Mouse (Mus musculus): ENCODE results near the gene Cmtm5.

Cmtm5 gene

DNA sequence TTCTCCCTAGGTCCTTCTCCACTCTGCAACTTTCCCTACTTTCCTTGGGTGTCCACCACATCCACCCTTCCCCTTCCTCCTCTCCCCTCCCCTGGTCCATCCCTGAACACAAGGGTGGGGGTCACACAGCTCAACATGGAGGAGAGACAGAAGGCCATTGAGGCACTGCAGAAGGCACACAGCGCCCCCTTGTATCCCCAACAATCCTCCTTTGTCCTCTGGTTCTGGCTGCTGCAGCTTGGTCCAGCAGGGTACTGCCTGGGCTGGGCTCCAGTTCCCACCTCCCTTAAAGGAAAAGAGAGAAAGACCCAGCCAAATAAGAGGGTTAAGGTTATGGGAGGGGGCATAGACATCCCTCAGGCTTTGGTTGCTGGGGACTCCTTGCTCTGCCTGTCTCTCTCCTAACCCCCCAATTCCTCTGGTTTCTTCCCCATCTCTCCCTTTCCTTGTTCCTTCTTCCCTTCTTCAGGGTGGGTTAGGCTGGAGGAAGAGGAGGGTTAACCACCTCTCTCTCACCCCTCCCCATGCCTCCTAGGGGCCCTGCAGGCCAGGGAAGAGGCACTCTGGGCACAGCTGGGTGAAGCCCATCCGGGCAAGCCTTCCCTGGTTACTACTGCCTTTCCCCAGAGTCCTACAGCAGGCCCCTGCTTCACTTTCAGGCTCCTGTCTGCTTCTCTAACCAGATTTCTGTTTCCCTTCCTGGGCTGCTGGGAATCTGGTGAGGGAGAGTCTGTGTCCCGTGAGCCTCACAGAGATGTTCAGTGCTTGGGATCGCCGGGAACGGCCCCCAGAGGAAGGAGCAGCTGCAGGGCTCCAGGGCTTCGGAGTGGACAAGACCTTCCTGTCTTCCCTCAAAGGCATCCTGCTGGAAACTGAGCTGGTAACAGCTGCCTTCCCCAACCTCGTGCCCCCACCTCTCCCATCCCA, at the start of gene Cmtm5:
Cmtm5 (plus strand) TSS at position 358 of the 927 bp plus-strand sequence.
- no peak for DNase-seq (ENCODE audit: extremely low read depth, low read depth, low spot score)

DNA sequence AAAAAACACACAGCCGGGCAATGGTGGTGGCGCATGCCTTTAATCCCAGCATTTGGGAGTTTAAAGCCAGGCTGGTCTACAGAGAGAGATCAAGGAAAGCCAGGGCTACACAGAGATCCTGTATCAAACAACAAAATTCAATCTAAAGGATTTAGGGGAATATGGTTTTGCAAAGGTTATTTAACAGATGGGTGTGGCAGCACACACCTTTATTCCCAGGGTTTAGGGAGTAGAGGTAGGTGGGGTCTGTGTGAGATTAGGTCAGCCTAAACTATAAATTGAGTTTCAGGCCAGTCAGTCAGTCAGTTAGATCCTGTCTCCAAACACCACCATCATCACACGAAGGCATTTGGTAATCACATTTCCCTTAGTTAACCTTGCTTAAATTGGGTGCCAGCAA, 43.9 kb upstream of the Cmtm5 start, which contains the start of gene Pabpn1:
Pabpn1 (plus strand) TSS at position 301 of the 400 bp plus-strand sequence.
- DNase-seq (ENCODE audit: extremely low read depth, low read depth, low spot score) = no peak

DNA sequence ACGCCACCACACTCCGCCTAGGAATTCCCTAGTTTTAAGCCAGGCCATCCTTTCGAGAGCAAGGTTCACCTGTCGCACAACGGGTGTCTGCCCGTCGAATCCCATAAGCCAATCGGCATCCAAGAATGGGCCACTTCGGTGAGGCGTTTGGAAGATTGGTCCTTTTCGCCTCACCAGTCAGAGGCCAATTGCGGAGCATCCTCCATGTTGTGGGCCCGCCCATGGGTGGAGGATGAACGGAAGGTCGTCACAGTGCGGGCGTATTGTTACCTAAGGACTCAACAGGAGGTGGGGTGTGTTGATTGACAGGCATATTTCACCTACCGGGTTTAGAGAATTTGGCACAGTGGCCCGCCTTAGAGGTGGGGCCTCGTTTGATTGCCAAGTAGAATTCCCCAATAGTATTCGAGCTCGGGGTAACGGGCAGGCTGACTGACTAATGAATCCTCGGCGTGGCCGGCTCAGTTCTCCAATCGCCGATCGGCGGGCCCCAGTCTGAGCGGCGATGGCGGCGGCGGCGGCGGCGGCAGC, 42.3 kb upstream of the Cmtm5 start:
- DNase-seq (ENCODE audit: extremely low read depth, low read depth, low spot score) = peak; percentile 98

DNA sequence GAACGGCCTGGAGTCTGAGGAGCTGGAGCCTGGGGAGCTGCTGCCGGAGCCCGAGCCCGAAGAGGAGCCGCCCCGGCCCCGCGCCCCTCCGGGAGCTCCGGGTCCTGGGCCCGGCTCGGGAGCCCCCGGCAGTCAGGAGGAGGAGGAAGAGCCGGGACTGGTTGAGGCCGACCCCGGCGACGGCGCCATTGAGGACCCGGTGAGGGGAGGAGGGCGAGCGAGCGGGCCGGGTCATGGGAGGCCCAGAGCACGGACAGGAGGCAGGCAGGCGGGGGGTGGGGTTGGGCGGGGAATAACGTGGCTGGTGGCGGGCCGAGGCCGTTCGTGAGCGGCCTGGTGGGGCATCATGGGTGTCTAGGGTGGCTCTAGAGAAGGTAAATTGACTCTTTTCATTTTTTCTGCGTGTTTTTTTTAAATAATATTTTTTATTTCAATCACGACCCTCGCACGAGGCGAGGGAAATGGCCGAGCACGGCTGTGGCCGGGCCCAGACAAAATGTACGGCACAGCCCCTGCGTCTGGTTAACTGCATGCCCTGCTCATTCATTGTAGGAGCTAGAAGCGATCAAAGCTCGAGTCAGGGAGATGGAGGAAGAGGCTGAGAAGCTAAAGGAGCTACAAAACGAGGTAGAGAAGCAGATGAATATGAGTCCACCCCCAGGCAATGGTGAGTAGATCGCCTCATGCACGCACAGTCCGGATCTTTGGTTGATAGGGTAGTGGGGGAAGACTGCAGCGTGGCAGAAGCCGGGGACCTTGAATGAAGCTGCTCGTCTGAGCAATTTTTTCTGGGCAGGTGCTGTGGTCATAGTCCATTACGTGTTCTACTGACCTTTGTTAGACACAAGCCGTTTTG, 41.5 kb upstream of the Cmtm5 start:
- no peak for DNase-seq (ENCODE audit: extremely low read depth, low read depth, low spot score)

DNA sequence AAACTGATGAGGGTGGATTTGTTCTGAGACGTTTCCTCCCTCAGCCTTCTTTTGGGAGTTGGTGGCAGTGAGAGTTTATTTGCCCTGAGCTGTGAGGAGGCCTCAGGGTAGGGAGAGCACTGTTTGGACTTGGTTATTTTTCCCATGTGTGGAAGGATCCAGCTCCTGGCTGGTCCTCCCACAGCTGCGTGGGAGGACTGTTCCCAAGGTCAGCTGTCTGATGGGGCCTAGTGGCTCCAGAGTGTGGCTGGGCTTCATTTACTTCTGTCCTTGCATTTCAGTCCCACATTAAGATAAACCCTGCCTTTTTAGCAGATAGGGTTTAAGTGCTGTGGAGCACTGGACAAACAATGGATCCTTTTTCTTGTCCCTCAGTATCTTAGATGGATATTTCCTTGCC, 38.6 kb upstream of the Cmtm5 start:
- no peak for DNase-seq (ENCODE audit: extremely low read depth, low read depth, low spot score)

DNA sequence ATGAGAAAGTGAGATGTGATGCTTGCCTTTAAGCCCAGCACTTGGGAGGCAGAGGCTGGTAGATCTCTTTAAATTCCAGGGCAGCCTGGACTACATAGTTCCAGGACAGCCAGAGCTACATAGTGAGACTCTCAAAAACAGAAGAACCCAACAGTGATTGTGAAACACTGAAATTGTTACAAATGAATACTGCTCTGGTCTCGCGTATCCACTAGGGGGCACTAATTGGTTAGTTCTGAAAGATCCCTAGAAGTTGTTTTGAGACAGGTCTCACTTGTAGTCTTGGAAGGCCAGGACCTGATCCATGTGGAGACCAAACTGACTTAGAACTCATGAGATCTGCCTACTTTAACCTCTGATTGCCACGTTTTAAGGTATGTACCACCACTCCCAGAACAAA, 35.7 kb upstream of the Cmtm5 start:
- DNase-seq (ENCODE audit: extremely low read depth, low read depth, low spot score) = peak; percentile 46

DNA sequence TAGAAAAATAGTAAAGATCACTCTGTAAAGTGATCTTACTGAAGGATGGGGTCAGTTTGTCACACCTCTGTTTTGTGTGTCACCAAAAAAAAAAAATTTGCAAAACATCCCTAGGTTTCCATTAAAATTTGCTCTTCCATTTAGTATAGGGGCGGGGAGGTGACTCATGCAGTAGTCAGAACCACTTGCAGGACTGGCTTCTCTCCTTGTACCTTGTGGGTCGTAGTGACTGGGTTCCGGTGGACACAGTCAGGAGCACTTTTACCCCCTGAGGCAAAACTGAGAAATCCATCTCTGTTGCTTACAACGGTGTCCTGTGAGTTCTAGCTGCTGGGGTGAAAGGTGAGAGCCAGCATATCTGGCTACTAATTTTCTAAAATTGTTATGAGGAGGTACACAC, 32.4 kb upstream of the Cmtm5 start:
- no peak for DNase-seq (ENCODE audit: extremely low read depth, low read depth, low spot score)

DNA sequence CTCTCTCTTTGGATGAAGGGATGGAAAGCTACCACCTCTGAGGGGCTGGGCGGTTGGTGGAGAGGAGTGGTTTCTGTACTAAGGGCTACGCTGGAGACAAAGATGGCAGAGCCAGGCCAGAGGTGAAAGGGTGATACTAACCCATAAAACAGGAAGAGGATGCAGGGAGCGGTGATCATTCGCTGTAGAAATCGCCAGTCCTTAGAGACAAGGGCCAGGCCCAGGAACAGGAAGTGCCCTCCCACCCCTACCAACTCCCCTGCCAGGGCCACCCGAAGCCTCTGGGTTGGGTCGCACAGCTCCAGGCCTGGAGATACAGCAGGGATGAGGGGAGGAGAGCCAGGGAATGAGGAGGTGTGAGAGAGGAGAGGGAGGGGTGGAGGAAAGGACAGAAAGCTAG, 27.4 kb upstream of the Cmtm5 start:
- no peak for DNase-seq (ENCODE audit: extremely low read depth, low read depth, low spot score)

DNA sequence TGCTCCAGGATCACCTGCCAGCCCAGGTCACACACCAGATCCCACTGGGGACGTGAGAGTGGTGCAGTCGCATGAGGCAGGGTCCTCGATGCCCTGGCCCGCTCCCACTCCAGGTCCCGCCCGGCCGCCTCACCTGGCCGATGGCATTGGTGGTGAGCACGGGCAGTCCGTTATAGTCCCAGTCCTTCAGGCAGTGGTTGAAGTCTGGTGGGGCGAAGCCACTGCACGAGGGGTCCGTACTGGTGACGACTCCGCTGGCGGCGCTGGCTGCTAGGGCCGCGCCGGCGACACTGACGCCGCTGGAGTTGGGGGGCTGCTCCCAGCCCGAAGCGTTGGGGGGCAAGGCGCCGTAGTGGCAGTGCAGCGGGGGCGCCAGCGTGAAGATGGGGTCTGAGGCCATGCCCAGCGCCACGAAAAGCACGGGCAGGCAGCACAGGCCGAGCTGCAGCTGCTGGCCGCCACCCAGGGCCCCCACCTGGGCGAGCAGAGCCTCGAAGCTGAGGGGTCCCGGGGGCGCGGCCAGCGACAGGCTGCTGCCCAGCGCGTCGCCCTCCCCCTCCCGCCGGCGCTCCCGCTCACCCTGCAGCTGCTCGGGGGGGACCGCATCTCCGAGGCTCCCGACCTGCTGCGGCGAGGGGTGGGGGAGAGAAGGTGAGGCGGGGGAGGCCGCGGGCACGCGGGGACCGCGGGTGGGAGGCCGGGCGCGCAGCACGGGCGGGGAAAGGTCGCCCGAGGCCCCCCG, 23.8 kb upstream of the Cmtm5 start:
- DNase-seq (ENCODE audit: extremely low read depth, low read depth, low spot score) = no peak

DNA sequence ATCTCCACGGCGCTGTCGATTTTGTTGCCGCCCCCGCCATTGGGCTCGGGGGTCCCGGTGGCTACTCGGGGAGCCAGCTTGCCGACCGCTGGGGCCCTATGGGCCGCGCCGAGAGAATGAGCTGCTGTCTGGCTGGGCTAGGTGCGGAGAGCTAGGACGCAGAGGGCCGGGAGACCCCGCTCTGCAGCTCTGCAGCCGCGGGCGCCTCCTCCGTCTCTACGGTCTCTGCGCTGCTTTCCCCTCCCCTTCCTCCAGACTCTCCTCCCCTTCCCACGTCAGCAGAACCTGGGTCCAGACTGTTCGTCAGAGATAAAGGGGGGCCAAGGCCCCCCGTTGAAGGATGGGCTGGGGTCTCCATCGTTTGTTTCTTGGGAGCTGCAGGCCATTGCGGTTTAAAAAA, 23.2 kb upstream of the Cmtm5 start, which contains the start of gene Slc22a17:
Slc22a17 (minus strand) TSS at position 247 of the 400 bp plus-strand sequence.
- no peak for DNase-seq (ENCODE audit: extremely low read depth, low read depth, low spot score)

DNA sequence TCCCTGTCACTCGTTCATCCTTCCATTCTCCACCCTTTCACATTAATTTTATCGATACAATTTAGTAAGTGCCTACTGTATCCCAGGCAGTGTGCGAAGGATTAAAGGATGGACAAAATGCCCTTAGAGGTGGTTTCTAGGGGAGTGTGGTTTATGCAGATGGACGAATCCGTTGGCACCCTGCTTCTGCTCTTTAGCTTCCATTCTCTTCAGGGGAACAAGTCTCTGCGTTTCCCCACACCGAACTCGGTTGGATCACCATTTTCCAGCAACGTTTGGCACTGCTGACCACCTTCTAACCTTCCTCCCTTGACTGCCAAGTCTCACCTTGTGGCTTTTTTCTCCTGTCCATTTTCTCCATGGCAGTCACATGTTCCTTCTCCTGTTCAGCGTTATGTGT, 22.7 kb upstream of the Cmtm5 start:
- DNase-seq (ENCODE audit: extremely low read depth, low read depth, low spot score) = no peak

DNA sequence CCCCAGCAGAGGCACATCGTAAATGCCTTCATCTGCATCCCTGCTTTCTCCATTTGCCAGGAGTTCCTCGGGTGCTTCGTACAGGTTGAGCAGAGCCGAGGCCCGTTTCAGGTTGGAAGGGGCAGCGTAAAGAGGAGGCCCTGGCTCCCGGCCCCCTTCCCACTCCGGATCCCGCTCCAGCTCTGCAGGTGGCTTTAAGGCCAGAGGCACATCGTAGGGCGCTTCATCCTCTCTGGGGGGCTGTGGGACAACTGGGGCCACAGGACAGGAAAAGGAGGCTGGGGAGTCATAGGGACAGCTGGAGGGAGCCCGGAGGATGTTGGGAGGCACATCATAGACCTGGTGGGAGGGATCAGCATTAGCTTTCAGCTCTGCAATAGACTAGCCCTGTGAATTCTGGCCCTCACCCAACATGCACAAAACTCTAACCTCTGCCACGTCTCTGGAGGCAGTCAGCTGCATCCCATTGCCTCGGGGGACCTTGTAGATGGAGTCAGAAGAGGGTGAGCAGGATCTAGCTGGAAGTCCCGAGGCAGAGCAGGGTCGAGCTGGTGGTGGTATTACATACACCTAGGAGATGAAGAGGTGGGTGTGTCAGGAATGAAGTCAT, 15.9 kb upstream of the Cmtm5 start:
- DNase-seq (ENCODE audit: extremely low read depth, low read depth, low spot score) = no peak

DNA sequence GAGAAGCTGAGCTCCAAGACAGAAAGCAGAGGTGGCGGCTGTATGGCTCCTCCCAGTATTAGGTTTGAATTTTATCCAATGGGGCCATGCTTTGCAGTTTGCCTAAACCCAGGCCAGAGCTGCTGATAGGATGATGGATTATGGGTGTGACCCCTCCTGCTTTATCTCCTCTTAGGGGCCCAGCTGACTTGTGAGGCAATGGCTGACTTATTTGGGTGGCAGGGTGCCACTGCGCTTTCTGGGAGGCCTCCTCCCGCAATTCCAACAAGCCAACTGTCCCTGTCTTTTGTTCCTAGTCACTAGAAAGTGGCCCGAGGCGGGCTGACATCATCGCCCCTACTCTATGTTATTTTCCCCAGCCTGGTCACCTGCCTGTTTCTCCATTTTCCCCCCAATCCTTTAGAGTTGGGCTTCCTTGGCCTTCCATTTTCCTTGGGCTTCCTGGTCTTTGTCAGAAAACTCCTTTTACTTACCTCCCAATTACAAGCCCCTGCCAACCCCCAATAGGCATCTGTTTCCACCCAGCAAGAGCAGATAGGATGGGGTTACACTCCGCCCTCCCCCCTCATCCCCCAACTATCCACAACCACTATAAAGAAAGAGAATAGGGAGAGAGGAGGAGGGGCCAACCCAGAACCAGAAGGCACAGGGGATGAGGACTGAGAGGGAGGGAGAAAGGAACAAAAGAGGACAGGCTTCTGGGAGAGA, 11.3 kb upstream of the Cmtm5 start:
- DNase-seq (ENCODE audit: extremely low read depth, low read depth, low spot score) = peak; percentile 84

DNA sequence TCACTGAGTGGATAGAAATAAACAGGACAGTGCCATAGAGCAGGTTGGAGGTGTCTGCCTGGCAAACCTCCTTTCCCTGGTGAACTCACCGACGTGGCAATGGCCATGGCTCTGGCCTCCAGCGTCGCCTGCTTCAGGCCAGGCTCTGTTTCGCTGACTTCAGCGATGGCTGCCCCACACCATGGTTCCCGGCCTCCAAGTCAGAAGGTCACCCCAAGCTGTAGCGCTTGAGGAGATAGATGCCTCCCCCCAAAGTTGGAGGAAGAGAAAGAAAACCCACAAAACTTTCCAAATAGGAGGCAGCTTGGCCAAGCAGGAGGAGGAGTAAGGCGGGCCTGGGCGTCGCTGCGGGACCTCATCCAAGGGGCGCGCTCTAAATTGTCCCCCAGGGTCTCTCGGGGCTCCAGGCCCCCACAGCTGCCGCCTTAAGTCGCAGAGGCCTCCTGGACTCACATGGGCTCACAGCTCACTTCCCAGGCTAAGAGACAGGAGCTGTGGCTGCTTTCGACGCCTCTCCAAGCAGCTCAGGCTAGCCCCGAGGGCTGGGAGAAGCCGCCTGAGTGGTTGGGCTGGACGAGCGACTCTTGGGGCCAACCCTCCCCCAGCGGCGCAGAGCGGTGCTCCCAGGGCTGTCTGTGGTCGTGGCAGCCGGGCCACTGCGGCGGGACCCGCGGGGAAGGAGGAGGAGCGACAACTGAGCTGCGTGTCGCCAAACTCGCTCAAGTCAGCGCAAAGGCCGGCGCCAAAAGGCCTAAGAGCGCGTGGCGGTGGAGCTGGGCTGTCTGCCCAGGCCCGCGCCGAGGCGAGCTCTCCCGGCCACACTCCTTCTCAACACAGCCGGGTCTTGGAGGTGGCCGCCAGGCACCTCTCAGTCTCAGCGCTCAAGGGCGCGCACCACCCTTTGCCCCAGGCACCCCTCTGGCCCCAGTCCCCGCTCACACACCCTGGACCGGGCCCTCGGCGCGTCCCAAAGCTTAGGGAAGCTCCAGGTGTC, 10.4 kb upstream of the Cmtm5 start, which contains the start of gene Efs:
Efs (minus strand) TSS at position 778 of the 994 bp plus-strand sequence.
- peak; percentile 45 for DNase-seq (ENCODE audit: extremely low read depth, low read depth, low spot score)

DNA sequence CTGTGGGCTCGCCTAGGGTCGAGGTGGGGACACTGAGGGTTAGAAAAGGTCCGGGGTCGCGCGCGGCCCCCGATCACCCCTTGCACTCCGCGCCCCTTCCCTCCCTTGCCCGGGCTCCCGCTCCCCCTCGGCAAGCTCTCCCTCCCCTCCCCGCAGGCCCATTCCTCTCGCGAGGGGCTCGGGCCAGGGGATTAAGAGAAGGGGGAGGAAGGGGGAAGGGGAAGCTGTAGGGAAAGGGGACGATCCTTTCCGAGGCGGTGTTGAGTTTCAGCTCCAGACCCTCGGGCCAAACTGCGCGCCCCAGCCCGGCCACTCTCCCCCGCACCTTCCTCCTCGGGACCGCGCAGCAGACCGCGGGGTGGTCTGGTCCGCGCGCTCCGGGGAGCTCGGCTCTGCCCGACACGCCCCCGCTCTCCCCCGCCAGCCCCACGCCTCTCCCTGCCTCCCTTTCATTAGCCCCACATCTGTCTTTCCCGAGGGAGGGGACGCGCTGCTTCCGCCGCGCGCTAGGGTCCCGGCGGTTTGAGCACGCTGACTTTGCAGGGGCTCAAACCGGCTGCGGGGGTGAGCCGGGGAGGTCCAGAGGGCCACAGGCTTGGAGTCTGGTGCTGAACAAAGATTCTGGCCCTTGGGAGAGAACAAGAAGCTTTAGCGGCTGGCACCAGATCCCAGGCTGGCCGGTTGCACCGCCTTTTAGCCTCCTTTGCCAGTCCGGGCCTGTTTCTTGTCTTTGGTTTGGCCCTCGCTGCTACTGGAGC, 9.5 kb upstream of the Cmtm5 start:
- DNase-seq (ENCODE audit: extremely low read depth, low read depth, low spot score) = peak; percentile 76

DNA sequence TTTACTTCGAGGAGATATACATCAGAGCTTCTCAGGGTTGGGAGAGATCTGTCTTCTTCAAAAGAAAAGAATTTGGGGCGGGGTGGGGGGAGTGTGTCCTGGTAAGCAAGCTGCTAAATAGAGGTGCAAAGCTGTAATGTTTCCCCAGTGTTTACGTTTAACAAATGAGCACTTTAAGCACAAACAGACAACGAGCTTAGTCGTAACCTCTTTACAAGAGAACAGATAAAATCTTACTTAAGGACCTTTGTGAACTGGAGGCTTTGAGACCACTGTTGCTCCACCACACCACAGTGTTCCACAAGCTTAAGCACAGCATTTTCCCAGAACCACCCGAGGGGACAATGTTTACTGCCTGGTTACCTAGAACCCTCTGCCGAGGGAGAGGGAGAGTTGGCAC, 8.8 kb upstream of the Cmtm5 start:
- DNase-seq (ENCODE audit: extremely low read depth, low read depth, low spot score) = peak; percentile 81

DNA sequence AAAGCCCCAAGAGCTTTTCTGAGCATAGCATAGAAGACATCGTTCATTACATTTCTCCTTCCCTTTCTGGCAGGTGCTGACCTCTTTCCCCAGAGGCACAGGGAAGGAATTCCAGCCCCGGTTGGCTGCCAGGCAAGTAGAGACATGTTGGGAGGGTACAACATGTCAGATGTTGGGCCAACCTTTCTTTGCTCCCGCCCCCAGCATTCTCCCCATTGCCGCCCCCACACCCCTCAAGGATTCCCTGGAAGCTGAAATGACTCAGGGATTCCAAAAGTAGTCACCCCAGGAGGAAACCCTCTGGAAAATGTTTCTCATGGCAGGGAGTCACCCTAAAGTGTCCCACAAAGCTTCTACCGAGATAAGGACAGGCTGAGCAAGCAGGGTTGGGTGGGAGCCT, 6.3 kb upstream of the Cmtm5 start:
- DNase-seq (ENCODE audit: extremely low read depth, low read depth, low spot score) = peak; percentile 54

DNA sequence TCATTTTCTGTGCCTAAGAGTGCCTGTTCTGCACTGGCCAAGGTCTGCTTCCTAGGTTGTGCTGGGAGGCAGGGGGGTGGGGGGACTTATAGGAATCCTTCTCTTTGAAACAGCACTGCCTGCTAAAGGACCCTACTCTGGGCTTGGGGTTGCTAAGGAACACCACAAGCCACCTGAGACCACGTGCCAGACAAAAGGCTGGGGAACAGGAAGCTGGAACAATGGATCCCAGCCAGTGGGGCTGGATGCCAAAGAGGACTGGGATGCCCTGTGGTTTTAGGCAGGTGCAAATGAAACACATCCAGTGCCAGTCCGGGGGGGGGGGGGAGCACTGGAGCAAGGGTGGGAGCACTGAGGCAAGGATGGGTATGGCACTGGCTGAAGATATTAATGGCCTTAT, 5.6 kb upstream of the Cmtm5 start:
- DNase-seq (ENCODE audit: extremely low read depth, low read depth, low spot score) = peak; percentile 64

Measured in fat pad, adult 2 months (tissue).